Mouse (Mus musculus): ENCODE data around the gene Trim34b. TPM values are rescaled to one million over a fixed set of nuclear protein-coding genes. Genes with fewer than 3 reads are reported as not detected.

Gene Trim34b
- polyA plus RNA-seq, 1 experiment: 0.05 TPM

- Histone ChIP-seq H3K4me3 (no peak within 1 kb of the TSS), H3ac (ENCODE audit: control insufficient read depth, insufficient read length) (no peak within 1 kb of the TSS), H3K36me3 (ENCODE audit: control insufficient read depth, insufficient read depth) (no peaks in the 10 kb centered on the region), H3K27me3 (ENCODE audit: control insufficient read depth, insufficient read depth, insufficient read length) (no peaks in the 10 kb centered on the region), H3K79me2 (ENCODE audit: control insufficient read depth, insufficient read depth) (no peaks in the 10 kb centered on the region), H3K4me2 (ENCODE audit: low read depth) (no peak within 1 kb of the TSS)
- TF ChIP-seq MYOG (IDR thresholded peaks at IDR 0.05; ENCODE audit: control insufficient read depth in 1 of 3, insufficient read depth in 1 of 3, insufficient read length in 2 of 3, low read depth in 2 of 3) (no peak), SRF (IDR thresholded peaks at IDR 0.05; ENCODE audit: control insufficient read depth, insufficient read length, low read depth) (no peak), POLR2AphosphoS2 (IDR thresholded peaks at IDR 0.05; ENCODE audit: insufficient read length, low read depth) (no peak), REST (IDR thresholded peaks at IDR 0.05; ENCODE audit: insufficient read depth, insufficient read length) (no peak), USF1 (IDR thresholded peaks at IDR 0.05; ENCODE audit: low read depth) (no peak), MAX (IDR thresholded peaks at IDR 0.05; ENCODE audit: low read depth) (no peak), TCF12 (IDR thresholded peaks at IDR 0.05; ENCODE audit: insufficient read depth, poor library complexity, severe bottlenecking) (no peak), MYOD1 (IDR thresholded peaks at IDR 0.05; ENCODE audit: control insufficient read depth in 1 of 3, insufficient read length in 2 of 3, low read depth in 2 of 3) (no peak), CEBPB (IDR thresholded peaks at IDR 0.05; ENCODE audit: insufficient read depth, poor library complexity, severe bottlenecking) (no peak), TCF3 (IDR thresholded peaks at IDR 0.05; ENCODE audit: insufficient read length, low read depth) (no peak), E2F4 (IDR thresholded peaks at IDR 0.05; ENCODE audit: insufficient read depth) (no peak), POLR2A (IDR thresholded peaks at IDR 0.05; ENCODE audit: insufficient read length, low read depth) (no peak)
These were observed 40.6 kb downstream of the Trim34b start, which contains the start of gene Trim30b for GRCm38 (mm10) chr7:104369736-104370414. Trim30b (minus strand) TSS chr7:104369884.

Other genes starting within 250 kb of the Trim34b start
- not detected for gene Olfr645, start 244.0 kb upstream of the Trim34b start, polyA plus RNA-seq (2012; fragmentation: generic; extraction: Trizol)
- not detected for gene Olfr646, start 224.6 kb upstream of the Trim34b start, polyA plus RNA-seq (2012; fragmentation: generic; extraction: Trizol)
- gene Ubqln5, start 199.6 kb upstream of the Trim34b start, polyA plus RNA-seq (2012; fragmentation: generic; extraction: Trizol): not detected
- not detected for gene Olfr643, start 192.1 kb upstream of the Trim34b start, polyA plus RNA-seq (2012; fragmentation: generic; extraction: Trizol)
- gene Ubqln3, start 186.2 kb upstream of the Trim34b start, polyA plus RNA-seq (2012; fragmentation: generic; extraction: Trizol): not detected
- gene Ubqlnl, start 178.9 kb upstream of the Trim34b start, polyA plus RNA-seq (2012; fragmentation: generic; extraction: Trizol): not detected
- not detected for gene Olfm5, start 164.6 kb upstream of the Trim34b start, polyA plus RNA-seq (2012; fragmentation: generic; extraction: Trizol)
- gene Olfr648, start 146.1 kb upstream of the Trim34b start, polyA plus RNA-seq (2012; fragmentation: generic; extraction: Trizol): not detected
- not detected for gene Olfr649, start 133.5 kb upstream of the Trim34b start, polyA plus RNA-seq (2012; fragmentation: generic; extraction: Trizol)
- not detected for gene Trim6, start 110.7 kb upstream of the Trim34b start, polyA plus RNA-seq (2012; fragmentation: generic; extraction: Trizol)
- 0.02 TPM for gene Trim34a, start 85.0 kb upstream of the Trim34b start, polyA plus RNA-seq (2012; fragmentation: generic; extraction: Trizol)
- not detected for gene Trim5, start 41.4 kb upstream of the Trim34b start, polyA plus RNA-seq (2012; fragmentation: generic; extraction: Trizol)
- not detected for gene Trim12a, start 14.0 kb upstream of the Trim34b start, polyA plus RNA-seq (2012; fragmentation: generic; extraction: Trizol)
- 0.47 TPM for gene Trim12c, start 23.9 kb downstream of the Trim34b start, polyA plus RNA-seq (2012; fragmentation: generic; extraction: Trizol)
- gene Trim30b, start 40.4 kb downstream of the Trim34b start, polyA plus RNA-seq (2012; fragmentation: generic; extraction: Trizol): not detected
- gene Trim30c, start 71.4 kb downstream of the Trim34b start, polyA plus RNA-seq (2012; fragmentation: generic; extraction: Trizol): not detected
- gene Trim30a, start 135.7 kb downstream of the Trim34b start, polyA plus RNA-seq (2012; fragmentation: generic; extraction: Trizol): 0.02 TPM
- gene Trim30d, start 178.4 kb downstream of the Trim34b start, polyA plus RNA-seq (2012; fragmentation: generic; extraction: Trizol): not detected
- gene Olfr651, start 220.7 kb downstream of the Trim34b start, polyA plus RNA-seq (2012; fragmentation: generic; extraction: Trizol): not detected
- not detected for gene Olfr652, start 231.4 kb downstream of the Trim34b start, polyA plus RNA-seq (2012; fragmentation: generic; extraction: Trizol)
- gene Olfr653, start 247.8 kb downstream of the Trim34b start, polyA plus RNA-seq (2012; fragmentation: generic; extraction: Trizol): not detected